Mouse (Mus musculus): ENCODE measurements at regions not wholly inside any gene's neighbourhood (a gene's known extent, or its start where the extent isn't known, plus 50 kb on each side); places are given as distances from the start of the nearest gene placed in this dataset.

DNA sequence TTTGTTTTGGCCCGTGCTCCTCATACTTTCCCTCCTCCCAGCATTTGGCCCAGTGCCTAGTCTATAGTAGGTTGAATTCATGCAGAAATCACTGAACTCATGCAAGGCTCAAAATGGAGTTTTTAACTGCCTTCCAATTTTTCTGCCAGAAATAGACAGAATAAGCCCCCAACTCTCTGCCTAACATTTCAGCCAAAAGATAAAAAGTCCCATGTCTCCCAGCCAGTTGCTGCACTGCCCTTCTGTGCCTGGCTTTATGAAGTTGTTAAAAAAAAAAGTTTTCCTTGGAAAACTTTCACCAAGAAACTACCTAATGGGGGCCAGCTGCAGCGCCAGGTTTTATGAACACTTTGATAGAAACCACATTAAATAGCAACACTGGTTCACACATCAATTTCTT, 222.0 kb downstream of the Zic3 start:
- DNase-seq, result no peak

DNA sequence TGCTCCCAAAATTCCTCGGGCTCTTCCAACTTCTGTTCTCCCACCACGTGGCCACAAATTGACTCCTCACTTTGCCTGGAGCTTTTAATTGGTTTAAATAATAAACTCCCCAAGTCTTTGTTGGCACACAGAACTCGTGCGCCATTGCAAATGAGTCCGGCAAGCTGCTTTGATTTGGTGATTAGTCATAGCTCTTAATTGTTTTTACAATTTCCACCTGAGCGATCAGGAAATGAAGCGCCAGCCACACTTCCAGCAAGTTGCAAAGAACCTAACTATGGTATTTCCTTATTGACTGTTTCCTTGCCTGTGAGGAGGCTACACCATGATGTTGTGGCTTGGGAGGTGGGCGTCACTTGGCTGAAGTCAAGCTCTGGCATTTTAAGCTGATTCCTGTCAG, 233.5 kb downstream of the Zic3 start:
- DNase-seq, result peak; percentile 3

DNA sequence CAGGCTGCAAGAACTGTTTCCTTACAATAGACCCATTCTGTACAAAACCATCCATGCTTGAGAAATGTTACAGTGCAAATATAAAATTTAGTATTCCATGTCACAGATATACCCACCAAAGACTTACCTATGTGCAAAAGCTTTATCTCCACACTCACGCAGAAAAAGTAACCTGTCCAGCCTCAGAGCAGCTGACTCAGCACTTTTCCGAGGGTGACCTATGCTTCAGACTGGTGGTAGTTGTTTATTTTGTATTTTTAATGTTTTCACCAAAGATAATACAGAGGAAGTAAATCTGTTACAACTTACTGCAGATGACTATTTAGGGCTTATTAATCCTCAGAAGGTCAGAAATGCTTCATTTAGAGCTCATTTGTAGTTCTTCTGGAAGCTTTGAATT, 260.4 kb downstream of the Zic3 start:
- DNase-seq, result no peak

DNA sequence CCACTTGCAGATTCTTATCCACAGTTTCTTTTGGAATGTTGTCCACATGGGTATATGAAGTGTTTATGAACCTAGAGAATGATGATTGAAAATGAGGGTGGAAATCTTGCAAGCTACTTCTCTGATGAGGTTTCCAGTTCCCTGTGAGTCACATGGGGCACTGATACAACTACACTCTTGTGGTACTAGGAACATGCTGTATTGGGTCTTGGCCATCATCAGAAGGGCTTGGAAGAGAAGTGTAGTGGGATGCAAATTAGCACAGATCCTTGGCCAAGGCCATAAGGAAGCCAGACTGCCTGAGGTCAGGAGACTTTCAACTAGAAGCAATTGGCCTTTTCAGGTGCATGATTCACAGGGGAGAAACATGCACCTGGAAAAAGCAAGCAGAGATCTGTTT, 300.3 kb downstream of the Zic3 start:
- DNase-seq, result no peak

DNA sequence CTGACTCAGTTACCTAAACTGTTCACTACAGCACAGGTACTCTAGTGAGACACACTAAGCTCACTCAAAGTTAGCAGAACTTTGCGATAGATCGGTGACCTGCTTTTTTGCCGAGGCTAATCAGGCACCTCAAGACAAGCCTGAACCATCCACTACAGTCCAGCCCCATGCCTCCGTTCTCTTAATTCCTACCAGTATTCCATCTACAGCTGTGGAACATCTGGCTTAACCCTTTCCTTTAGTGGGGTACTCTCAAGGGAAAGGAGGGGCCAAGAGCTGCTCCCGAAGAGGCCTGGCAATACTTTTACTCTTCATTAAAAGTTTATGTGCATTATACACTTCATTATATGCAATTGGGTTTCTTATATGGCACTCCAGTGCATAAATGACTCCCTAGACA, 329.1 kb downstream of the Zic3 start:
- DNase-seq, result no peak

DNA sequence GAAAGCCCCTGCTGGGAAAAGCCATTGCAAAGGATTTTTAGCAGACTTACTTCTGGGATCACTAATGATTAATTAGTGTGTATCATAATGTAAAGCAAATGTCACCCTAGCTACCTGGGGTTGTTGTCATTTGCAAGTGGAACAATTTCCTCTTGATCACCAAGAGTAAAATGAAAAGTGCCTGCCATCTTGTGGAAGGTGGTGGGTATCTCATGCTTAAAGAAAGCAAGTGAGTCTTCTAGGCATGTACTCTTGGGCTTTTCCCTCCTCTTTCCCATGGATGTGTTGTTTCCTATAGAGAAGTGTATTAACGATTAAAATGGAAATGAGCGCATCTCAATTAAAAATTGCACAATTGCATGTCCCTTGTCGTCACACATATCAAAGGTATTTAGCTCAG, 355.4 kb downstream of the Zic3 start:
- no peak for DNase-seq
